Mouse (Mus musculus): Measurements from ENCODE around the gene Hoxa1.

The Hoxa1 gene

DNA sequence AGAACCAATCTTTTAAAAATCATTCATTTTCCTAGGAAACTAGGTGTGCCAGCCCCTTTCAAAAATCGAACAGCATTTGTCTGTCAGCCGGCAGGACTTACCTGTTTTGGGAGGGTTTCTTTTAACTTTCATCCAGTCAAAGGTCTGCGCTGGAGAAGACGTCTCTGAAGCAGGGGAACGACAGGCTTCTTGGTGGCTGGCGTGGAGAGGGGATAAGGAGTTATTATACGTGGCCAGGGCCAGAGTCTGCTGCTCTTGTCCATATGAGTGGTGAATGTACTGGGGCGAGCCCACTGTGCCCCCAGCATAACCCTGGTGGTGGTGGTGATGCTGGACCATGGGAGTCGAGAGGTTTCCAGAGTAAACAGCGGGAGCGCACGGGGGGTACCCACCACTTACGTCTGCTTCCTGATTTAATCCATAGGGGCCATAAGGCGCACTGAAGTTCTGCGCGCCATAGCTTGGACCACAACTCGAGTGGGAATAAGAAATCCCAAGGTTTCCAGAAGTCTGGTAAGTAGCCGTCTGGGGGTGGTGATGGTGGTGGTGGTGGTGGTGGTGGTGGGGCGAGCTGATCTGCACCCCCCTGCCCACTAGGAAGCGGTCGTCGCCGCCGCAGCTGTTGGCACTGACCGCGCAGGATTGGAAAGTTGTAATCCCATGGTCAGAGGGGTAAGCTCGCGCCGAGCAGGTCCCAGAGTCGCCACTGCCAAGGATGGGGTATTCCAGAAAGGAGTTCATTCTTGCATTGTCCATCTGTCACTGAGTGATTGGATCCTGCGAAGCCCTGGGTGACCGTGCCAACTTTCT lies 446 bp downstream of the Hoxa1 start:
- 4% methylated on average over 32 of the region's 32 CpGs for WGBS

GRCm38 (mm10) chr6:52156551-52157200 lies 1.4 kb downstream of the Hoxa1 start:
- 3% methylated on average over 20 of the region's 20 CpGs for WGBS

- 41% methylated on average over 3 of the region's 3 CpGs for WGBS
Measured at GRCm38 (mm10) chr6:52155471-52155870, 2.6 kb downstream of the Hoxa1 start.

- 30% methylated on average over 5 of the region's 5 CpGs for WGBS
Measured at GRCm38 (mm10) chr6:52154044-52154443, 4.1 kb downstream of the Hoxa1 start.

- WGBS = 4% methylated on average over 6 of the region's 6 CpGs
Measured at GRCm38 (mm10) chr6:52153270-52153669, 4.8 kb downstream of the Hoxa1 start.

- 10% methylated on average over 16 of the region's 16 CpGs for WGBS
Measured at GRCm38 (mm10) chr6:52152226-52153193, 5.6 kb downstream of the Hoxa1 start.

- WGBS = 16% methylated on average over 4 of the region's 4 CpGs
Measured at GRCm38 (mm10) chr6:52151571-52151970, 6.5 kb downstream of the Hoxa1 start.

- WGBS = 7% methylated on average over 16 of the region's 16 CpGs
Measured at GRCm38 (mm10) chr6:52150401-52150966, 7.6 kb downstream of the Hoxa1 start.

DNA sequence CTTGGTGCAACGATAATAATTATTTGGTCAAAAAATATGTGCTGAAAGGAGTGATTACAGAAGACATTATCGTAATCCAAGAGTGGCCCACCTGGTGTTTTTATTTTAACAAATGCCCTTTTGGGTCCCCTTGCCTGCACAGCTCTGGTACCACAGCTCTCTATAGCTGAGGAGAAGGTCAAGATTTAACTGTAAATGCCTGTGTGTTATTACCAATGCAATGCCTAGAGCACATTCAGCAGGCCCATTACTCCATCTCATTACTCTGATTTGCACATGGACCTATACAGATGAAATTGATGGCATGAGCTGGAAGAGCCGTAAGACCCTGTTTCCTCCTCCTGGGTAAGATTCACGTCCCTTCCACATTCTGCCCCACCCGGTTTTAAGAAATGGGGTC lies 19.0 kb downstream of the Hoxa1 start:
- whole genome bisulfite sequencing = 92% methylated on average over 5 of the region's 5 CpGs

- 92% methylated on average over 10 of the region's 10 CpGs for WGBS
Measured at GRCm38 (mm10) chr6:52138576-52138975, 19.5 kb downstream of the Hoxa1 start.

DNA sequence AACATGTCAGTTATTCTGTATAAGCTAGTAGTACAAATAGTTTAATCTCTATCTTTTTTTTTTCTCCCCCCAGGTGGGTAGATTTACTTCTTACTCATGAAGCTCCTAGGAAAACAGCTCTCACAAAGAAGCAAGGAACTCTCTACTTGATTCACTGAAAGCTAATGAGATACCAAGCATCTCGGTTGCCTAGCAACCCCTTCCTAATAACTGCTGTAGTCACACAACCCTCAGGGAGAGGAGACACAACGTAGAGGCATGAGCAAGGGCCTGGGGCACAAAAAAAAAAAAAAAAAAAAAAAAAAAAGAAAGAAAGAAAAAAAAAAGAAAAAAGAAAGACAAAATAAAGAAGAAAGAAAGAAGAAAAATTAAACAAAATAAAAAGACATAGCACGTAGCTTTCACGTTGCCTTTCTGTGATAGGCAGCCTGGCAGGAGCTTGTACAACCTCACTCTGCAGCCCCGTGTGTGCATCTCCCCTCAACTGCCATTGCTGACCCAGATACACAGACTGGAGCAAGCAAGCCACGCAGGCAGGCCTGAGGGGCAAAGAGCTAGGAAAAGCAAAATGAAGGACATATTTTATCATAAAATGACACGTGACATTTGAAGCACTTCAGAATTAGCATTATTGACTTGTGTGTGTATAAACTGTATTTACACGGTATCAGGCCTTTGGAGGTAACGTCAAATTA lies 20.1 kb downstream of the Hoxa1 start:
- WGBS = 66% methylated on average over 9 of the region's 9 CpGs

DNA sequence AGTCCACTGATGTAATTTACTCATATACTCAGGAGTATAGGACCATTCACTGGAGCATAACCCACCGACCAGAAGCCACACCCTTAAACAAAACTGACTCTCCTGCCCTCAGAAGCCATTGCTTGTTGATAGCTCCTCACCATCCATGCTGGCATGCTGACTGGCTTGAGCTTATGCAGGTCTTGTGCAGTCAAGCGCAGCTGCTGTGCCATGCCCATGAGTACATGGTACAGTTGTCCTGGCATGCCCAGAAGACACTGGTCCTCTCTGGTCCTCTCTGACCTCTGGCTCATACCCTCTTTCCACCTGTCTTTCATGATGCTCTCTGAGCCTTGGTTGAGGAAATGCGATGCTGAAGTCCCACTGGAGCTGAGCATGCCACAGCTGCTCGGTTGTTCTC lies 34.4 kb downstream of the Hoxa1 start:
- WGBS = 82% methylated on average over 4 of the region's 4 CpGs

GRCm38 (mm10) chr6:52121173-52121572 lies 36.9 kb downstream of the Hoxa1 start:
- WGBS = 82% methylated on average over 3 of the region's 3 CpGs

GRCm38 (mm10) chr6:52118903-52119635 lies 39.0 kb downstream of the Hoxa1 start:
- WGBS = 42% methylated on average over 6 of the region's 6 CpGs

DNA sequence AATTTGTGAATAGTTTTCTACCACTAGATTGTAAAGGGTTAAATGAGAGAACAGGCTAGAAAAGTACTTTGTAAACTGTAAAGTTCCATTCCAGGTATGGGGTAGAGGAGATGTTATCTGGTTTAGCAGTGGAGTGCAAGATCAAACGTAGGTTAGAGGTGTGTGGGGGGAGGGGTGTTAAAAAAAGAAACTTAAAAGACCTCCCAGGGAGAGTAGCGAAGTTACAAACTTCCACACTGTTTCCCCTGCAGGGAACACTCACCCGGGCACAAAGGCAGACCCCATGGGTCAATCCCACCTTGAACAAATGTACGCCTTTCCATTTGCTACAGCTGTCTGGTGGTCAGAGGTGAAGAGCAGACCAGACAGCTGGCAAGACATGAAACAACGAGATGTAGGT lies 42.2 kb downstream of the Hoxa1 start:
- WGBS = 56% methylated on average over 5 of the region's 5 CpGs

GRCm38 (mm10) chr6:52111846-52112245 lies 46.3 kb downstream of the Hoxa1 start:
- WGBS = 78% methylated on average over 4 of the region's 4 CpGs

DNA sequence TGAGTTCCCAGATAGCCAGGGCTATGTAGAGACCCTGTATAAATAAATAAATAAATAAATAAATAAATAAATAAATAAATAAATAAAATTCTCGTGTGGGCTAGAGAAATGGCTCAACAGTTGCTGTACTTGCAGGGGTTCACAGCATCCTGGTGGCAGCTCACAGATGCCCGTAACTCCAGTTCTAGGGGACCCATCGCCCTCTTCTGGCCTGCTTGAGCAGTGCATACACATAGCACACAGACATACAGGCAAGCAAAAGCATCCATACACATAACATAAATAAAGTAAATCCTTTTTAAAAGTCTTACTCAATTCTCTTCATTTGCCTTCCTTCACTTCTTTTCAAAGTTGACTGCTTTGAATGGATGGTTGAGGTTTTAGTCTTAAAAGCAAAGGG lies 50.7 kb downstream of the Hoxa1 start:
- 93% methylated on average over 3 of the region's 3 CpGs for WGBS

DNA sequence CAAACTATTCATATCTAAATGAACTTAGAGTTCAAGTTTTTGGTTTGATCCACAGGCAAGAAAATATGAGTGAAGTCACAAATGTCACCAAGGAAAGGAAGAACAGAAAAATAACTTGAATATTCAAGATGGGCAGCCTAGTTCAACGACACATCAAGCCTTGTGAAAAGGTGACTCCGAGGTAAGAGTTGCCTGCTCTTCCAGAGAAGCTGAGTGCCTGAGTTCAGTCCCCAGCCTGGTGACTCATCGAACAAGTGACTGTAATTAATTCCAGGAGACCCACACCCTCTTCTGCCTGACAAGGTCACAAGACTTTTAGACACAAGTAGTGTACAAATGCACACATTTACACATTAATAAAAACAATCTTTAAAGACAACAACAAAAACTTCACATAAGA lies 51.4 kb downstream of the Hoxa1 start:
- WGBS = 82% methylated on average over 3 of the region's 3 CpGs

DNA sequence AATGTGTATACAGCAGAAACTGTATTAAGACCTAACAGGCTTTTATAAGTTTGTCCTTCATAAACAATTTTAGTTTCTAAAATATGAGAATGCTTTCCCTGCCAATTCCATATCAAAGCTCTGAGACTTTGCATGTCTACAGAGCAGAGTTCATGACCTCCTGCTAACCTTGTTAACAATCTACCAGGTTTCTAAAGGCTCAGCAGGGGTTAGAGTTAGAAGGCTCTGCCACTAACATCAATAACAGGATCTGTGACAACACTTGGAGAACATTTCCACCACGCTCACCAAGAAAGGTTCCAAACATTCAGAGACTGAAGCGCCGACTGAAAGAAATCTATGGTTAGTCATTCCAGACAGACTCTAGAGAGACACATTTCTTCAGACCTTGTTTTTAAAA lies 51.9 kb downstream of the Hoxa1 start:
- 53% methylated on average over 3 of the region's 3 CpGs for WGBS
